In the genomic region with DNA sequence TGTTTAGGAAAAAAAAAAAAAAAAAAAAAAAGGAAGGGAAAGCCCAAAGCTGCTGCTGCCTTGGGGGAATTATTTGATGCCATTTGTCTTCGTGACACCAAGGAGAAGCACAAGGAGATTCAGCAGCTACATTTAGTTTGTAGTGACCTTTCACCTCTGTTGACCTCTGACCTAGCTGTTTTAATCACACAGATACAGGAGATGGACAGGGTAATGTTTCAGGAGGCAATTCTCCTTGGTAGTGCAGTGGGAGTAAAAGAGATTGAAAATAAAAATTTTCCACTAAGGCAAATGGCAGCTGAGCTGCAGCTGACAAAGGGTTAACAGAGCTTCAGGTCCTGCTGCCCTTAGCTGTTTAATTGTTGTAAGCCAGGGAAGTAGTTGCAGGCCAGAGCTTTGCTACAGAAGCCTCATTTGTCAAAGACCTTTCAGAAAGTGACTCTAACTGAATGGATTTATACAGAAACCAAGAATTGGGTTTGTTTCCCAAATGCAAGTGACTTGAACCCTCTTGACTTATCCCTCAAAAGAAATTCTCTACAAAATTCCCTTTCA, we compare ENCODE assay signal across 28 mouse cellular contexts. TPM values are rescaled to one million over a fixed set of nuclear protein-coding genes. Genes with fewer than 3 reads are reported as not detected.
DNase-seq lines count a peak whose midpoint lies in the region; ATAC-seq and TF ChIP-seq lines count a peak whose summit lies in the region.
"Had no signal": no experiment of that assay in that cellular context is flagged by ENCODE, and none has a peak within 500 bp of the region (broad histone marks: within the 10 kb centered on the region; RNA-seq: fewer than 3 reads in every experiment).

No protein-coding gene starts in this region.

- H3K4me3 ChIP-seq in embryonic facial prominence, embryonic 11.5 days (ENCODE audit: low read depth, low read length), result no peak overlapping the region
- H3K4me3 ChIP-seq in embryonic facial prominence, embryonic 10.5 days, result no peak overlapping the region
- no peak overlapping the region for H3K4me3 ChIP-seq in kidney, postnatal 0 days (replicated peaks; ENCODE audit: low read depth, low read length)
- no peak overlapping the region for H3K4me3 ChIP-seq in stomach, embryonic 15.5 days (replicated peaks)
- H3K4me3 ChIP-seq in midbrain, embryonic 16.5 days (ENCODE audit: low read depth, low read length), result no peak overlapping the region
- H3K4me3 ChIP-seq: embryonic facial prominence, embryonic 15.5 days; heart, embryonic 12.5 days; hindbrain, embryonic 13.5 days; left cerebral cortex, adult 2 months; liver, embryonic 15.5 days; midbrain, embryonic 10.5 days had no signal

- H3K36me3 ChIP-seq in embryonic facial prominence, embryonic 11.5 days (replicated peaks; ENCODE audit: control insufficient read depth, insufficient read depth, low read depth, low read length), result no peaks in the 10 kb centered on the region
- no peaks in the 10 kb centered on the region for H3K36me3 ChIP-seq in embryonic facial prominence, embryonic 10.5 days (replicated peaks)
- H3K36me3 ChIP-seq in kidney, postnatal 0 days (ENCODE audit: insufficient read depth, low read length), result no peaks in the 10 kb centered on the region
- H3K36me3 ChIP-seq in stomach, embryonic 15.5 days, result no peaks in the 10 kb centered on the region
- H3K36me3 ChIP-seq in midbrain, embryonic 16.5 days (ENCODE audit: control insufficient read depth, insufficient read depth, low read length), result no peaks in the 10 kb centered on the region
- H3K36me3 ChIP-seq: embryonic facial prominence, embryonic 15.5 days; heart, embryonic 12.5 days; hindbrain, embryonic 13.5 days; liver, embryonic 15.5 days; midbrain, embryonic 10.5 days had no signal

- 4% methylated on average over 1 of the region's 1 CpGs for WGBS in embryonic facial prominence, embryonic 11.5 days
- 8% methylated on average over 1 of the region's 1 CpGs for WGBS in embryonic facial prominence, embryonic 10.5 days
- 27% methylated on average over 1 of the region's 1 CpGs for WGBS in kidney, postnatal 0 days
- 25% methylated on average over 1 of the region's 1 CpGs for WGBS in stomach, embryonic 15.5 days
- WGBS in midbrain, embryonic 16.5 days, result 24% methylated on average over 1 of the region's 1 CpGs

- ATAC-seq in embryonic facial prominence, embryonic 11.5 days (replicated peaks; ENCODE audit: insufficient number of reproducible peaks, low FRiP score, low TSS enrichment, low read depth), result no peak
- no peak for ATAC-seq in kidney, postnatal 0 days (replicated peaks; ENCODE audit: low FRiP score, low read depth)
- ATAC-seq in stomach, embryonic 15.5 days (ENCODE audit: insufficient read depth, low FRiP score, low read depth), result 0 out of 2 replicates have a peak, but pooled peaks have one; percentile 53
- no peak for ATAC-seq in midbrain, embryonic 16.5 days
- ATAC-seq: forebrain, embryonic 14.5 days; inflammation-experienced regulatory T-cells, adult 6 months; lung, postnatal 0 days had no signal

- H3K9me3 ChIP-seq in embryonic facial prominence, embryonic 11.5 days (replicated peaks; ENCODE audit: control insufficient read depth, low read length), result no peaks in the 10 kb centered on the region
- no peaks in the 10 kb centered on the region for H3K9me3 ChIP-seq in embryonic facial prominence, embryonic 10.5 days
- no peaks in the 10 kb centered on the region for H3K9me3 ChIP-seq in kidney, postnatal 0 days (replicated peaks; ENCODE audit: low read length)
- no peaks in the 10 kb centered on the region for H3K9me3 ChIP-seq in stomach, embryonic 15.5 days
- H3K9me3 ChIP-seq in midbrain, embryonic 16.5 days (replicated peaks; ENCODE audit: control insufficient read depth, low read length, poor library complexity, severe bottlenecking), result no peaks in the 10 kb centered on the region
- H3K9me3 ChIP-seq: embryonic facial prominence, embryonic 15.5 days; heart, embryonic 12.5 days; hindbrain, embryonic 13.5 days; liver, embryonic 15.5 days; midbrain, embryonic 10.5 days had no signal

- no peak overlapping the region for H3K4me2 ChIP-seq in embryonic facial prominence, embryonic 11.5 days (ENCODE audit: low read depth, low read length)
- no peak overlapping the region for H3K4me2 ChIP-seq in kidney, postnatal 0 days (ENCODE audit: low read length)
- no peak overlapping the region for H3K4me2 ChIP-seq in stomach, embryonic 15.5 days
- no peak overlapping the region for H3K4me2 ChIP-seq in midbrain, embryonic 16.5 days (ENCODE audit: low read length)
- H3K4me2 ChIP-seq: embryonic facial prominence, embryonic 15.5 days; heart, embryonic 12.5 days; hindbrain, embryonic 13.5 days; liver, embryonic 15.5 days had no signal

- no peak for TF ChIP-seq CTCF in kidney, postnatal 0 days (IDR thresholded peaks at IDR 0.05; ENCODE audit: low read depth)

- H3K27me3 ChIP-seq in embryonic facial prominence, embryonic 11.5 days (ENCODE audit: control insufficient read depth, insufficient read depth, low read length), result no peaks in the 10 kb centered on the region
- H3K27me3 ChIP-seq in embryonic facial prominence, embryonic 10.5 days (replicated peaks; ENCODE audit: low read depth, poor library complexity, severe bottlenecking), result no peaks in the 10 kb centered on the region
- no peaks in the 10 kb centered on the region for H3K27me3 ChIP-seq in kidney, postnatal 0 days (ENCODE audit: insufficient read depth, low read length)
- no peaks in the 10 kb centered on the region for H3K27me3 ChIP-seq in stomach, embryonic 15.5 days (replicated peaks)
- H3K27me3 ChIP-seq in midbrain, embryonic 16.5 days (ENCODE audit: control insufficient read depth, insufficient read depth, low read depth, low read length), result no peaks in the 10 kb centered on the region
- H3K27me3 ChIP-seq: embryonic facial prominence, embryonic 15.5 days; heart, embryonic 12.5 days; hindbrain, embryonic 13.5 days; liver, embryonic 15.5 days had no signal

- no peak overlapping the region for H3K9ac ChIP-seq in embryonic facial prominence, embryonic 11.5 days (replicated peaks; ENCODE audit: low read length)
- no peak overlapping the region for H3K9ac ChIP-seq in kidney, postnatal 0 days (ENCODE audit: low read depth, low read length)
- no peak overlapping the region for H3K9ac ChIP-seq in stomach, embryonic 15.5 days
- no peak overlapping the region for H3K9ac ChIP-seq in midbrain, embryonic 16.5 days (ENCODE audit: low read depth, low read length)
- H3K9ac ChIP-seq: embryonic facial prominence, embryonic 15.5 days; heart, embryonic 12.5 days; hindbrain, embryonic 13.5 days; liver, embryonic 15.5 days had no signal

- peak; percentile 2 for DNase-seq in embryonic facial prominence, embryonic 11.5 days (ENCODE audit: low spot score)
- no peak for DNase-seq in embryonic facial prominence, embryonic 10.5 days (ENCODE audit: low spot score)
- DNase-seq in kidney, postnatal 0 days (ENCODE audit: low spot score), result peak; percentile 53
- DNase-seq in kidney, postnatal 14 days, result no peak
- peak; percentile 5 for DNase-seq in embryo, embryonic 11.5 days (ENCODE audit: low read depth, low spot score)
- DNase-seq in thymus, postnatal 36 days, result no peak
- DNase-seq: adrenal gland, postnatal 10 days; cerebellum, adult 18-20 months; cerebellum, postnatal 25 days; gastrocnemius, postnatal 10 days; heart, adult 18-20 months; heart, postnatal 10 days; kidney, adult 2 months; left cerebral cortex, postnatal 4 days; liver; thymus, adult 18-20 months had no signal

- H3K4me1 ChIP-seq in embryonic facial prominence, embryonic 11.5 days (ENCODE audit: control insufficient read depth, insufficient read depth, low read length), result no peaks in the 10 kb centered on the region
- H3K4me1 ChIP-seq in embryonic facial prominence, embryonic 10.5 days, result peaks cover 10% of the 10 kb centered on the region
- no peaks in the 10 kb centered on the region for H3K4me1 ChIP-seq in kidney, postnatal 0 days (replicated peaks; ENCODE audit: insufficient read depth, low read length)
- 0 out of 2 replicates have a peak, but pooled peaks cover 3% of the 10 kb centered on the region for H3K4me1 ChIP-seq in stomach, embryonic 15.5 days
- no peaks in the 10 kb centered on the region for H3K4me1 ChIP-seq in midbrain, embryonic 16.5 days (ENCODE audit: control insufficient read depth, insufficient read depth, low read length)
- H3K4me1 ChIP-seq: embryonic facial prominence, embryonic 15.5 days; heart, embryonic 12.5 days; hindbrain, embryonic 13.5 days; liver, embryonic 15.5 days had no signal

- H3K27ac ChIP-seq in embryonic facial prominence, embryonic 11.5 days (replicated peaks; ENCODE audit: low read depth, low read length), result no peak overlapping the region
- no peak overlapping the region for H3K27ac ChIP-seq in embryonic facial prominence, embryonic 10.5 days (replicated peaks)
- no peak overlapping the region for H3K27ac ChIP-seq in kidney, postnatal 0 days
- H3K27ac ChIP-seq in stomach, embryonic 15.5 days, result no peak overlapping the region
- no peak overlapping the region for H3K27ac ChIP-seq in midbrain, embryonic 16.5 days (ENCODE audit: low read length)
- H3K27ac ChIP-seq: embryonic facial prominence, embryonic 15.5 days; hindbrain, embryonic 13.5 days; left cerebral cortex, adult 2 months; liver, embryonic 15.5 days; macrophage; midbrain, embryonic 10.5 days had no signal

RNA-seq across cellular contexts. Expression of gene Ccdc85a, which starts 49.5 kb away (rescaled TPM):
- 2.7 TPM in 2 replicates for polyA plus RNA-seq in embryonic facial prominence, embryonic 11.5 days (2014; fragmentation: Nextera tagmentation; extraction: Ambion mirVana)
- 3.3 and 3.4 TPM in 2 replicates for polyA plus RNA-seq in embryonic facial prominence, embryonic 10.5 days (2016; fragmentation: Nextera tagmentation; extraction: Ambion mirVana)
- polyA plus RNA-seq in kidney, postnatal 0 days (2015; fragmentation: Nextera tagmentation; extraction: Ambion mirVana), result 1.7 and 1.9 TPM in 2 replicates
- polyA plus RNA-seq in stomach, embryonic 15.5 days (2015; fragmentation: Nextera tagmentation; extraction: Ambion mirVana), result 1.8 and 2.1 TPM in 2 replicates
- polyA plus RNA-seq in midbrain, embryonic 16.5 days (2015; fragmentation: Nextera tagmentation; extraction: Ambion mirVana), result 61.7 and 69.8 TPM in 2 replicates
- polyA plus RNA-seq: inflammation-experienced regulatory T-cells, adult 6 months; macrophage had no signal

Comparison
In these comparisons a context has a peak if more than half of its experiments do, and no peak if none do; other contexts are left out.
1. DNase-seq: peak in embryonic facial prominence, embryonic 11.5 days (single experiment), kidney, postnatal 0 days (single experiment) and embryo, embryonic 11.5 days (single experiment); none in embryonic facial prominence, embryonic 10.5 days (single experiment), kidney, postnatal 14 days (single experiment) and thymus, postnatal 36 days (0 of 2).
2. RNA of gene Ccdc85a, which starts 49.5 kb away (polyA plus RNA-seq): 61.7 to 69.8 TPM in midbrain, embryonic 16.5 days; 3.3 to 3.4 TPM in embryonic facial prominence, embryonic 10.5 days, 2.7 TPM in embryonic facial prominence, embryonic 11.5 days, 1.8 to 2.1 TPM in stomach, embryonic 15.5 days and 1.7 to 1.9 TPM in kidney, postnatal 0 days; every median in the first group is over 10 times any median in the second.